Mouse (Mus musculus) Muller cell, postnatal 12 days (primary cell): ENCODE measurements at regions not wholly inside any gene's neighbourhood (a gene's known extent, or its start where the extent isn't known, plus 50 kb on each side); places are given as distances from the start of the nearest gene placed in this dataset.
A peak's percentile ranks its signal among the peaks of the same experiment; 100 is the strongest.

Experiments
- DNase-seq: peaks from one replicate; pipeline ENCODE4 v3.0.0-alpha.2; 2015; ENCODE audit errors: inconsistent ontology term

DNA sequence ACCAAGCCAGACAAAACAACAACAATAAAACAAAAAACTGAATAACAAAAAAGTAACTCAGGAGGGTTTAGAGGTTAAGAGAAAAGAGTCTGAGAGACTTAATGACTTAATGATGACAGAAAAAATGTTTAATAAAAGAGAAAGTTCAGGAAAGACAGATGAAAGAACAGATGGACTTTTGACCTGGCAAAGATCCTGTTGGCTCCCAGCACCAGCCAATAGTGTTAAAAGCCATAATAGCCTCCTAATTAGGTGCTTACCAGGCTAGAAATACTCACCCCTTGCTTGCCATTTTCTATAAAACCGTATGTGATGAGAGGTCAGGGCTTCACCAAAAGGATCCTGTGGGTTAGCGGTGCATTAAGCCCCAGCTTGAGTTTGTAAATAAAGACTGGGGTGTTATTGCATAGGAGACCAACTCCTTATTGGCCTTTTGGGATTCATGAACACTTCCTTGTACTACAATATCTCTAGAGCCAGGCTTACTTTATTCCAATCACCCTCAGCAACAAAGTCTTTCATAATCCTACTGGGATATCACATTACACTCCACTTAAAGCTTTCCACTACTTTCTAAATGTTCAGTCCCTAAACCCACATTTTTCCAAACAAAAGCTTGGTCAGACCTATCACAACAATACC lies 282.1 kb upstream of the Rasa1 start:
- DNase-seq = no peak

DNA sequence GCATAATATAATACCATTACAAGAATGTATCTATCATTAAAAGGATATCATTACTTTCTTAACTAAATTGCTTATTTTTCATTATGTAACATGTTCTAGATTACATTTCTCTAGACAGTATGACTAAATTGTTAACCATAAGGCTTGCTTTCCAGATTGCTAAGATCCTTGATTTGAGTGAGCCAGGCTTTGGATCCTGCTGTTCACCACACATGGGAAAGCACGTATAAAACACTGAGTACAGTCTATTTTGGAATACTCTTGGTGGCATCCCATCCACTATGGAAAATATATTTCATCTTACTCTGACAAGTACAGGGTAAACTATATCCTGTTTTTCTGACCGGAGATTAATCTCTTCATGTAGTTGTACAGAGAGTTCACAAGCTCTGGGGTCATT lies 268.9 kb upstream of the Rasa1 start:
- DNase-seq = no peak

DNA sequence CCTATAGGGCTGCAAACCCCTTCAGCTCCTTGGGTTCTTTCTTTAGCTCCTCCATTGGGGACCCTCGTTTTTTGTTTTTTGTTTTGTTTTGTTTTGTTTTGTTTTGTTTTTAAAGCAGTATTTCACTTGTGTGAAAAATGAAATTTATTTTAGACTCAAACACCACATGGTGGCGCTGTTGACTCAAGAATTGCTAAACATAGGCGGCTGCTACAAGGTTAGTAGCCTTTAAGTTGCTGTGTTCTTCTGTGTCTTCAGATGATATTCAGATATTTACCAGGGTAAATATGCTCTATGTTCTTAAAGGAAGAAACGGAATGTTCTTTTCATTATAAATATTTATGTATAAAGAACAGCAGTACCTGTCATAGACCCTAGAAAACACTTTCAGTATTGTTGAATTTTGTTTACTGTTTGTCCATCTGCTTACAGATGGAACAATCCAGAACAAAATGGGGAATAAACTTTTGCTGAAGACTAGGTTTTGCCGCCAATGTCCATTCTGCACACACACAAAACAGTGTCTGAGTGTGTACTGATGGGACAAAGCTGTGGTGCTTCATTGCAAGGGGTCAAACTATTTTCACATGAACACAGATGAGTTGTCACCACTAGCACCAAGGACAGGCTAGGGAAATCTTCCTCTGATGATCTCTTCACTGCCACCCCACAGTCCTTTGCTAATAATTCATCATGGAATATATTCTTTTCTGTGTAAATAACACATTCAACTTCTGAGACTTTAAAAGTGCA lies 267.3 kb upstream of the Rasa1 start:
- peak; percentile 25 for DNase-seq

DNA sequence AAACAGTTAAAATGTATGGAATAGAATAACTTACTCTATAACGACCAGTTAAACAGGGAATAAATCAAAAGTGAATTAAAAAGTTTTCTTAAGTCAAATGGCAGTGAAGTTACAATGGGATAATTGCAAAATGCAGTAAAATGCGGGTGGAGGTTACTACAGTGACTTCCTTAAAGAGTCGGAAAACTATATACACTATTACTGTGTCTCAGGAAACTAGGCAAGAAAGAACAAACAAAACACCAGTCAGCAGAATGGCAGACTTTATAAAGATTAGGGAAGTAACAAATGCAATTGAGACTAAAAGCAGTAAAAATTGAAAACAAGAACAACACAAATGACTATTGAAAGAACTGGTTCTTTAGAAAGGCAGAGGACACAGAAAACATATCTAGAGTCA lies 264.1 kb upstream of the Rasa1 start:
- DNase-seq = no peak

DNA sequence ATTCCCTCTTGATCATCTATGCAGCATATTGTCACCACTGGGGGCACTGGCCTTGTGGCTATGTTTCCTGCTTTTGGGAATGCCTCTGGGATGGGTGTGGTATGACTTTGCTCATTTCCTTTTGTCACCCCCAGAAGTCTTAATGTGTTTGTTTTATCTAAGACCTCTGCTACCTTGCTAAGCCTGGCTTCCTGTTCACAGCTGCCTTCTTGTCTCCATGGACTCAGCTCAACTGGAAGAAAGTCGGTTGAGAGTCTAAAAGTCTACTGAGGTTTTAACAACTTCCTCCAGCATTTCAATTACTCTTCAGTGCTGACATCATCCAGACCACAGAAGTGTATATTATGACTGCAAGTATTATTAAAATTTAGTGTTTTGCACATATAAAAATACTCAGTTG lies 220.7 kb upstream of the Rasa1 start:
- DNase-seq = no peak

DNA sequence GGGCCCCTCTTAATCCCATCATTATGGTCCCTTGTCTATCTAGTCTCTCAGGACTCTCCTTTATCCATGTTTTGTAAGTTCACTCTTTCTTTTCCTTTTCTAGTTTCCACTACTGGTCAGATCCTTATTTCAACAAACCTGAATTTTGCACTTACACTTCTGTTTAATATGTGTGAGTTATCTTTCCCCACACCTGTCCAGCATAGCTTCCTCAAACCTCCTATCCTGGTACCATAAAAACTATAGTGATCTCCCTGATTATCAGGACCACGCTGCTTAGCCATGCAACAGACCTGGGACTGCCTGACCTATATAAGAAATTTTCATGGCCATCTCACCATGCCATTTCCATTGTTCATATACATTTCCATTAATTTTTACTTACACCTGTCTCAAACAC lies 219.6 kb upstream of the Rasa1 start:
- DNase-seq = no peak

DNA sequence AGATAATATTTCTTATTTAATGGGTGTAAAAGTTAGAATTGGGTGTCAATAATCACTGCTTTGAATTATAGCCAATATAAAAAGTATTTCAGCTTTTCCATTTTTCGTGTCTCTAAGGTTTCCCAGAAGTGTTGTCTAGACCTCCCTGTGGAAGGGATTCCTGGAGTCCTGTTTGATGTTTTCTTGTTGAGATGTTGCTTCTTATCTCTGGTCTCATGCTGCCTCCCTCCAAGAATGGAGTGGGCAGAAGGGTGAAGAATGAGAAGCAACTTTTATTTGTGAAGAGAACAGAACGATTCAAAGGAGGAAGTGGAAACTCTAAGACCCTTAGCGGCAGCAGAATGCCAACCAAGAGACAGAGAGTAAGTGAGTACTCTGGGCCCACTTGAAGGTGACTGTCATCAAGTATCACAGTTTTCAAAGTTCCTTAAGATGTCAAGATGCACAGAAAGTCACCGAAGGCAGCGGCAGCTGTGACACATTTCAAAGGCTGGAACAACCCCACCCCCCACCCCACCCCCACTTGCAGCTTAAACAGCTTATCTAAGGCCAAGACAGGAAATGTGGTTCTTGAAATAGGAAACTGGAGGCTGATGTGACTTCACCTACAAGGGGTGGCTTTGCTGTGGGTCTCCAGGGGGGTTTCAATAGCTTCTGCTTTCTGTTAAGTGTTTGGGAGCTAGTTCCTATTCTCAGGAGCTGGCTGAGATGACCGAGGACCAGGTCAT lies 218.6 kb upstream of the Rasa1 start:
- no peak for DNase-seq

DNA sequence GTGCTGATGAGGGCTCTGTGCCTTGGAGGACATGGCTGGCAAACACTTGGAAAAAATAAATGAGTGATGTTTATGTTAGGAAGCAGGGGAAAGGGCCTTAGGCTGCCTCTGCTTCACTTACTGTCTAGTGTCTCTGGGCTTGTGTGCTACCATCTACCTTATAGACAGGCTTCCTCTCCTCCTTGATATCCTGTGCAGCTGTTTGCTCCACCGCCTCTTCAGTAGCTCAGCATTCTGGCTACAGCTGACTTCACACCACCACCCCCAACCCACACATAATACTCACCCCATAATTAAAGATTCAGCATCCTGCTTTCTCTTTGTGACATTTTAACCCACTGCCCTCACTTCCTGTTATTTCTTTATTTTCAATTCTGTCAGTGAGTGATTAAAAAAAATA lies 217.9 kb upstream of the Rasa1 start:
- DNase-seq = no peak

DNA sequence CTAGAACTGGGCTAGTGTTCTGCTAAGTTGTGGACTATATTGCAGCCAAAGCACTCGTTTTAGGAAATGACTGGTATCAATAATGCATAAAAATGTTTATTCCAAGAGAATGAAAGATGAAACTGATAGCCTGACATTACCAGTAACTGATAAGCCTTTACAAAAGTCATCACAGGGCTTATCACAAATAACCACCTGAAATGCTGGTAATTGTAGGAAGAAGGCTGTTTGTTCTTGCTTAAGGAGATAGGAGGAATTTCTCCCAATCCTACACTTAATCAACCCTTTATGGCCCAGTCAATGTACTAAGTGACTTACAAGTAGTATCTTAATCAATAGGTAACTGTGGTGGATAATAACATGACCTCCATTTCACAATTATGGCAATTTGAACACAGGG lies 217.1 kb upstream of the Rasa1 start:
- no peak for DNase-seq

DNA sequence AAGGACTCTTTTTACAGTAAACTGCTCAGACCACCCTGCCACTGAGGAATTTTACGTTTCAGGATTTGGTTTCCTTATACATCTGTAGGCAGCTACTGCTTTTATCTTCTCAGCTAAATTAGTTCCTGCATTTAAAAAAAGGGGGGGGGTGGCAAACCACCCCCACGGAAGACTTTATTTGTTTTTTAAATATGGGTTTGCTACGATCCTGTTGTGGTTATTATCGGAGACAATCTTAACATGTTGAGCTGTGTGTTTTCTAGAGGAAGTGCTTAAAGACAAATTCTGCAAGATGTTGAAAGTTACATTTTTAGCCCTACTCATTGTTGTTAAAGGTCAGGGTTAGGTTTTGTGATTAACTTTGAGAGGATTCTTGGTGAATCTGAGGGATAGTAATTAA lies 216.1 kb upstream of the Rasa1 start:
- no peak for DNase-seq

DNA sequence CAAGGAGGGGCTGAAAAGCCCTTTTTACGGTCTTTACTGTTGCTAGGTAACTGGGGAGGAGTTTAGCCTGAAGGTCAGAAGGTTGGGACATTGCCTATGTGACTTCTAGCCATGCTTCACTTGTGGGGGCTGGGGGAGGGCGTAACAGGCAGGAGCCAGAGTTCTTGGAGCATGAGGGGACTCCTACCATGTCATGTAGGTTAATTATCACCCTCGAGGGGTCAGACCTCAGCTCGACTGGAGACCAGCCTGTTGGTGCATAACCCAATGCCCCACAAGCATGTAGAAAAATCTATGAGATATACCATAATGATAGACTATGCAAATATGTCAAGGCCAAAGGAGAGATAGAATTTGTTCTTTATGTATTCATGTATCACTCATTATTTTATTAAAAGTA lies 215.1 kb upstream of the Rasa1 start:
- DNase-seq = no peak

DNA sequence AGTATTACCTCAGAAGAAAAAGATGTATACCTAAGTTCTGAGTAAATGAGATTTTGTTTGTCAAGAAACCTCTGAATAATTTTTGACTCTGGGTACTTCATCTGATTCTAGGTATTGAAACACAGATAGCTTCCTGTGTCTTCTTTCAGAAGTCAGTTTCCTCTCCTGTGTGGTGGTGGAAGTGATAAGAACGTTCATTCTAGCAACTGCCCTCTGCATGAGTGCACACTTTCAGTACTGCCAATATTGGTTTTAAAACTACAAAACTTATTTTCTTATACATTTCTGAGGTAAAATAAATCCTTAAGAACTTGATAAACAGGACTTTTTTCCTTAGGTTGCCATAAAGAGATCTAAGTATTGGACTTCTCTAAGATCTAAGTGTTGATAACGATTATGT lies 209.8 kb upstream of the Rasa1 start:
- DNase-seq = no peak

DNA sequence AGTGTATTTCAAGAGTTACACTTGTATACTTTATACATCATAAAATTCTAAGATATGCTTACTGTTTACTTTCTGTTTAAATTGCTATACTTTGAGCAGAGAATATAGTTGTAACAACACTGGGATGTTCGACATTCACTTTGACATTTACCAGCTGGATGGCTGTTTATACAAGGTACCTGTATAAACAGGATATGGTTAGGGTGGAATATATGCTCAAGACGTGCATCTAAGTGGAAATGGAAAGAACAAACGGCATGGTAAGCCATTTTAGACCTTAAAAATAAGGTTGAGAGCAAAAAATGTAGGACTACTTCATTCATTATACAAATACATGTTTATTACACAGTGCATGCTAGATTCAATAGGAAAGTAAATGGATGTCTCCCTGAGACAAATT lies 195.9 kb upstream of the Rasa1 start:
- DNase-seq = no peak

DNA sequence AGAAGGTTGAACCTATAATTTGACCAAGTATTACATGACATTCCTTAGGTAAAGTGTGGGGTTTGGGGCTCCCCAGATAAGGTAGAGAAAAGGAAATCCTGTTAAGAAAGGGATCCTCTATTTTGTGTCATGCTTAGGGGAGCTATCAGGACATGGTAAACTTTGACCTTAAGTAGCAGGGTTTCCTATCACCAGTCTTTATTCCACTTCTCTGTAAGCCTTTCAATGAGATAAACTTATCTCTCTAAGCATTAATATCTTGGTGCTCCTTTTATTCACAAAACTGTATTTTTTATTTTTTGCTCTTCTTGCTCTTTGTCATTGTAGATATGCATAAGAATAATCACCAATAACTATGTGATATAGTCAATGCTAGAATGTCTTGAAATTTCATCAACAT lies 194.4 kb upstream of the Rasa1 start:
- DNase-seq = no peak

DNA sequence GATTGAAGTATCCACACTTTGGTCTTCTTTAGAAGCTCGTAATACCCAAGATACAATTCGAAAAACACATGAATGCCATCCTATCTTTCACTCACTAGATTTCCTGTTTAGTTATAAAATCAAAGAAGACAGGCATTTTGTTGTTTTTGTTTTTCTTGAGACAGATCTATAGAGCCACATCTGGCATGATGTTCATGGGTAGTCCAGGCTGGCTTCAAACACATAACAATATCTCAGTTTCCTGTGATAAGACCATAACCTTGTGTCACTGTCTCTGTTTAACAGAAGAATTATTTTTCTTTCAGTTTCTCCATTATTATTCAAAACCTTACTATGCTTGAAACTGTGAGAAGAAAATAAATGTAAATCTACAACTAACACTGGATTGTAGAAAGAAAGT lies 190.5 kb upstream of the Rasa1 start:
- DNase-seq = no peak

DNA sequence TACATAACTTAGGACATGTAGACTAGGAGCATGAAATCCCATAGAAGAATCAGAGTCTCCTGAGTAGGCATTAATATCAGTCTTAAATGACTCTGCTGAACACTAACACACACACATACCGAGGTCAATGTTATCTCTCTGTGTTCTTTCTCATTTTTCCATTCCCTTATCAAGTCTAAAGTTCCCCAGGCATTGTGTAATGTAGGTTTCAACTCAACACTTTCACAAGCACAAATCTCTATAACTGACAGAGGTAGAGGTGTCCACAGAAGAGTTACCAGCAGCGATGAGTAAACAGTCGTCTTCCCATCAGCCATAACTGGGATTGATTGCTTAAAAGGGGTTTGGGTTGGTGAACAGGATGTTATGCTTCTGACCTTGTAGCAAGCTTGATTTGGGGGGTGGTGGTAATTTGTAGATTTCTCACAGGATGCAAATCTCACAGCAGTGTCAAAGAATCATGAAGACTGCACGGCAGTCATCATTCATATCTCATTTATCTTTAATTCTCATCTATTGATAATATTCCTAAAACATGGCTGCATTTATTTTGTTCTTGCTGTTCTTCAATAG lies 187.4 kb upstream of the Rasa1 start:
- no peak for DNase-seq

DNA sequence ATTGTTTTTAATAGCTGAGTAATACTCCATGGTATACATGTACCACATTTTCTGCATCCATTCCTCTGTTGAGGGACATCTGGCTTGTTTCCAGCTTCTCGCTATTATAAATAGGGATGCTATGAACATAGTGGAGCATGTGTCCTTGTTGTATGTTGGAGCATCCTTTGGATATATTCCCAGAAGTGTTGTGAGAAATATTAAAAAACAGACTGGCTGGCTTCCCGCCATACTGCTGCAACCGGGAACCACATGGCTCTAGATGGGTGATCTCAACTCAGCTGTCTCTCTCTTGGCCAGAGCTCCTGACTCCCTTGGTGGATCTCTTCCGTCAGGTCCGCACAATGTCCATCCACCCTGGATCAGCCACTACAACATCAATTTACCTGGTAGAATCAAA lies 182.4 kb upstream of the Rasa1 start:
- no peak for DNase-seq

DNA sequence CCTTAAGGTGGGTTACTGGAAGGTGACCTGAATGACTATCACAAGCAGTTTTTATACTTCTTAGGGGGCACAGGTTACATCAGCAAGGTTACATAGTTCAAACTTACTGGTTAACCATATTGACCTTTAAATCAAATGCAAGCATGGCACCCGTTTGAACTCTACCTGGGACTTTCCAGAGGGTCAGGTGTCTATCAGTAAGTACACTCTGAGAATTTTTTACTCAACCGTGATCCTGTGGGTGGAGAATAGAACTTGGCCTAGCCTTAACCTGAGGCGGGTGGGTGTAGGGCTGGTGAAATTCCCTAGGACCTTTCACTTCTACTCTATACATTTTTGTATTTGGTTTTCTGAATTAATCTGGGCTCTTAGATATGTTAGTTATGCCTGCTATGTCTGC lies 170.5 kb upstream of the Rasa1 start:
- no peak for DNase-seq

DNA sequence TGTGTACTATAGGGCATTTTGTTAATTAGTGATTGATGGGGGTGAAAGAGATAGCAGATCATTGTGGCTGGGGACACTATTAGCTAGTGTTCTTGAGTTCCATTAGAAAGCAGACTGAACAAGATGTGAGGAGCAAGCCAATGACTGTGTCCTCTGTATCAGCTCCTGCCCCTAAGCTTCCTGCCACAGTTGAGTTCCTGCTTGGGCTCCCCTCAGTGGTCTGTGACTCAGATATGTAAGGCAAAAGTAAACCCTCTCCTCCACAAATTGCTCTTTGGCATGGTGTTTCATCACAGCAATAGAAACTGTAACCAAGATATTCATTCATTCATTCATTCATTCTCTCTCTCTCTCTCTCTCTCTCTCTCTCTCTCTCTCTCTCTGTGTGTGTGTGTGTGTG lies 169.7 kb upstream of the Rasa1 start:
- DNase-seq = no peak

DNA sequence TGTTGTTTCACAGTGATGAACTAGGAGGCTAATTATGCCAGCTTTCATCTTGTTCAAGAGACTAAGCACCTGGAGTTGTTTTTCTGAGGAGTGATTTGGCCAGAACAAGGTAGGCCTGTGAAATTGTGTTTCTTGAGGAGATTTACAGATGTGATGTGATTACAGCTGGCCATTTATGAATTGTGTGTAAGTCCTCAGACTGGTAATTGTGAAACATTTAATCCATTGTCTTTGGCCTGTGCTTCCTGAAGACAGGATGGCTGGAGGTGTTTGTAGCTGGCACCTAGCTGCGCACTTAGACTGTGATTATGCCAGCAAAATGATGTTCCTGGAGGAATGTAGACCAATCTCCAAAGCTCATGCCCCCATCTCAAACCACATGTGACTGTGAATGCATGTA lies 150.7 kb upstream of the Rasa1 start:
- no peak for DNase-seq

DNA sequence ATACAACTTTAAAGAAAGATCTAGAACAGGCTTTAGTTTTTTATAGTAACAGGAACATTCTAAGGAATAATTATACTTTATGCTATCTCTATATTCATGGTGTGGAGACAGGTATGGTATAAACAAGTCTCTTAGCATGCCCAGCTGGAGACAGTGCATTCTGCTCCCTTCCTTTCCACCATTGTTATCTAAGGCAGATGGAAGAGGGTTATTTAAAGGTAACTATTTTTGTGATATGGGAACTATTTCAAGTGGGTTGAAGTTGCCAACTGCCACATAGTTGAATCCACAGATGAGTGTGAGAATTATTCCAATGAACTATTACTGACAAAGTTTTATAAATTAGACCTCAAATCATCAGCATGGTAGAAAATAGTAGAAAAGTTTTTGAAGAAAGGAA lies 148.9 kb upstream of the Rasa1 start:
- no peak for DNase-seq

DNA sequence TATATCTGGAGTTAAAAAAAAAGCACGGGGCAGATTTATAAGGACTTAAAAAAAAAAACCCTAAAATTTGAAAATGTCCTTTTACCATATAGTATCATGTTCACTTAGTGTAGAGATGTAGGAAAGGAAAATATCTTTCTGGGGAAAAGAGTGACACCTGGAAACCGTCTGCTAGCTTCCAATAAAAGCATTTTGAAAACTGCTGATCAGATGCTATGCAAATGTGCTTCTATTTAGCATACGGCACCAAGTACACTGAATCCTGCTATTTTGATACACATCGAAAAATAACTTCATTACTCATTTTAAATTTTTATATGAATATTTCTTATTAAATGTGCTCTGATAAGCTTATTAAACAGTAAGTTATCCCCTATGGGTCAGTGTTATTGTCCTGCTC lies 148.1 kb upstream of the Rasa1 start:
- DNase-seq = no peak

DNA sequence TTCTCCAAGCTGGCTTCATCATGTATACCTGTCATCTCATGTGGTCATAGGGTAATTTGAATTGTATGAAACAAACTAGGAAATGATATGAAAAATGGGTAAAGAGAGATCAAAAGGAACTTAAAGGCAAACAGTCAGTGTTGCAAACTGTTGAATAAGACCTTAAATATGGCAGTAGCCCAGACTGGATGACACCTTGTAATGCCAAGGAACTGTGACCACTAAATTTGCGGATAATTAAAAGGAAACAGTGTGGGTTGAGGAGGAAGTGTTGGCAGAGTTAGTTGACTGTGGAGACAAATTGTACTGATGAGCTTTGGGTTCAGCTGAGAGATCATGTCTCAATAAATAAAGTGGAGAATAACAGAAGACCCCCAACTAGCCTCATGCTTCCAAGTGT lies 147.3 kb upstream of the Rasa1 start:
- no peak for DNase-seq
